Mouse (Mus musculus) heart, postnatal 0 days (tissue): ENCODE measurements around the gene Nt5c3. TPM values are rescaled to one million over a fixed set of nuclear protein-coding genes. Genes with fewer than 3 reads are reported as not detected.

ENCODE experiments used
- ATAC-seq: fragments of 200-750 bp; cut with Nextera tagmentation; 2 replicates; pipeline ENCODE4 v1.8.0; 2017; ENCODE audit warnings: low read depth, moderate number of reproducible peaks, moderate library complexity; ENCODE audit not compliant: insufficient read depth
- DNase-seq: peaks from one replicate; pipeline ENCODE4 v3.0.0-alpha.2; 2016; ENCODE audit warnings: low spot score
- H3K27ac ChIP-seq: fragments of 300-500 bp; sonication (generic); 2 replicates; pipeline ENCODE4 v1.5.1; 2014; ENCODE audit warnings: low read depth, mild to moderate bottlenecking
- H3K27me3 ChIP-seq: fragments of 300-500 bp; sonication (generic); 2 replicates; pipeline ENCODE4 v1.6.1; 2014; ENCODE audit warnings: low read length, mixed read lengths; ENCODE audit not compliant: control insufficient read depth, insufficient read depth
- H3K36me3 ChIP-seq: fragments of 300-500 bp; sonication (generic); replicated peaks from 2 replicates; pipeline ENCODE4 v1.6.1; 2014; ENCODE audit warnings: low read length, mixed read lengths; ENCODE audit not compliant: control insufficient read depth, insufficient read depth
- H3K4me1 ChIP-seq: fragments of 300-500 bp; sonication (generic); 2 replicates; pipeline ENCODE4 v1.6.1; 2014; ENCODE audit warnings: antibody characterized with exemption; ENCODE audit not compliant: control insufficient read depth, insufficient read depth
- H3K4me2 ChIP-seq: fragments of 300-500 bp; sonication (generic); 2 replicates; pipeline ENCODE4 v1.6.1; 2014; ENCODE audit warnings: low read depth, mild to moderate bottlenecking, low read length, moderate library complexity
- H3K4me3 ChIP-seq: fragments of 300-500 bp; sonication (generic); 2 replicates; pipeline ENCODE4 v1.5.1; 2014; ENCODE audit warnings: low read depth, low read length
- H3K9ac ChIP-seq: fragments of 300-500 bp; sonication (generic); replicated peaks from 2 replicates; pipeline ENCODE4 v1.6.1; 2014; ENCODE audit warnings: low read depth, low read length, mixed read lengths
- H3K9me3 ChIP-seq: fragments of 300-500 bp; sonication (generic); replicated peaks from 2 replicates; pipeline ENCODE4 v1.6.1; 2016; ENCODE audit warnings: low read length; ENCODE audit not compliant: control insufficient read depth
- CTCF ChIP-seq: IDR thresholded peaks from 2 replicates; pipeline ENCODE4 v1.5.1; 2016; ENCODE audit warnings: antibody characterized with exemption, control low read depth, low read depth
- EP300 ChIP-seq: IDR thresholded peaks from 2 replicates; pipeline ENCODE4 v1.6.1; 2016; ENCODE audit warnings: antibody characterized with exemption, low read depth
- WGBS: fragments of 180-500 bp; shearing (Covaris S2); extraction: QIAGEN DNeasy Blood & Tissue Kit; methylation state at CpG from one replicate; pipeline ENCODE4 v1.1.7; 2014; 5-methylcytosine and 5-hydroxymethylcytosine counted together
- polyA plus RNA-seq: library from polyadenylated mRNA; unstranded; fragments of >200 nt; fragmentation: Nextera tagmentation; extraction: Ambion mirVana; gene quantifications from 2 replicates; pipeline ENCODE4 v1.2.1, GENCODE M21; 2015
- total RNA-seq: library from RNA; depleted of rRNA; stranded (reverse); fragments of >200 nt; gene quantifications from 2 replicates; pipeline ENCODE4 v1.2.3, GENCODE M21; 2014; ENCODE audit warnings: low replicate concordance; rRNA removed

Nt5c3 gene
- total RNA-seq (65.3 and 74.0 TPM in 2 replicates), polyA plus RNA-seq (95.9 and 108 TPM in 2 replicates)

GRCm38 (mm10) chr6:56923726-56924707 lies at the start of gene Nt5c3, which contains the start of gene Vmn1r4:
Nt5c3 (minus strand) TSS chr6:56923932.
Vmn1r4 (plus strand) TSS chr6:56924015.
- DNase-seq (peak; percentile 97), ATAC-seq (peak; percentile 98)
- Histone ChIP-seq H3K9ac (peak within 1 kb of the TSS; percentile 76), H3K36me3 (no peaks in the 10 kb centered on the region), H3K27me3 (no peaks in the 10 kb centered on the region), H3K4me3 (peak within 1 kb of the TSS; percentile 93), H3K27ac (peak within 1 kb of the TSS; percentile 87), H3K4me2 (peak within 1 kb of the TSS; percentile 66), H3K9me3 (no peaks in the 10 kb centered on the region), H3K4me1 (peaks cover 26% of the 10 kb centered on the region)
- TF ChIP-seq EP300 (0 out of 2 replicates have a peak, but pooled peaks have one; percentile 30), CTCF (no peak)
- WGBS, result 3% methylated on average over 64 of the region's 64 CpGs

- H3K36me3 ChIP-seq, result no peaks in the 10 kb centered on the region
- H3K9me3 ChIP-seq, result no peaks in the 10 kb centered on the region
- no peak within 1 kb of the TSS for H3K4me2 ChIP-seq
- no peak within 1 kb of the TSS for H3K27ac ChIP-seq
- no peaks in the 10 kb centered on the region for H3K27me3 ChIP-seq
- H3K9ac ChIP-seq, result no peak within 1 kb of the TSS
- ATAC-seq (no peak), DNase-seq (no peak)
- TF ChIP-seq CTCF (no peak), EP300 (no peak)
- H3K4me3 ChIP-seq, result no peak within 1 kb of the TSS
- H3K4me1 ChIP-seq, result no peaks in the 10 kb centered on the region
Observed at GRCm38 (mm10) chr6:56969973-56970372, 46.2 kb upstream of the Nt5c3 start, which contains the start of gene Vmn1r5. Vmn1r5 (plus strand) TSS chr6:56970273.

- no peaks in the 10 kb centered on the region for H3K9me3 ChIP-seq
- no peaks in the 10 kb centered on the region for H3K36me3 ChIP-seq
- no peak overlapping the region for H3K27ac ChIP-seq
- H3K27me3 ChIP-seq, result no peaks in the 10 kb centered on the region
- no peak for TF ChIP-seq CTCF
- H3K4me2 ChIP-seq, result no peak overlapping the region
- WGBS, result 67% methylated on average over 5 of the region's 5 CpGs
- no peak overlapping the region for H3K9ac ChIP-seq
- DNase-seq (no peak), ATAC-seq (no peak)
- H3K4me3 ChIP-seq, result no peak overlapping the region
- H3K4me1 ChIP-seq, result no peaks in the 10 kb centered on the region
Observed at GRCm38 (mm10) chr6:56956436-56956835, 32.7 kb upstream of the Nt5c3 start.

GRCm38 (mm10) chr6:56934366-56934765 lies 10.6 kb upstream of the Nt5c3 start:
- TF ChIP-seq CTCF, result no peak
- TF ChIP-seq EP300, result no peak
- WGBS, result 71% methylated on average over 4 of the region's 4 CpGs

GRCm38 (mm10) chr6:56932464-56932863 lies 8.7 kb upstream of the Nt5c3 start:
- Histone ChIP-seq H3K27me3 (no peaks in the 10 kb centered on the region; the same call in 1 of the 2 replicates), H3K9me3 (no peaks in the 10 kb centered on the region), H3K4me1 (no peaks in the 10 kb centered on the region), H3K4me2 (no peak overlapping the region), H3K27ac (no peak overlapping the region), H3K4me3 (no peak overlapping the region), H3K36me3 (no peaks in the 10 kb centered on the region), H3K9ac (no peak overlapping the region)
- DNase-seq (no peak), ATAC-seq (no peak)
- TF ChIP-seq CTCF (no peak), EP300 (no peak)
- WGBS, result 53% methylated on average over 2 of the region's 2 CpGs

More at GRCm38 (mm10) chr6:56934366-56934765, 10.6 kb upstream of the Nt5c3 start:
- ATAC-seq, result no peak
- Histone ChIP-seq H3K4me3 (no peak overlapping the region), H3K36me3 (no peaks in the 10 kb centered on the region), H3K9ac (no peak overlapping the region), H3K4me2 (no peak overlapping the region), H3K27ac (no peak overlapping the region), H3K9me3 (no peaks in the 10 kb centered on the region), H3K27me3 (no peaks in the 10 kb centered on the region; the same call in 1 of the 2 replicates), H3K4me1 (no peaks in the 10 kb centered on the region)
- DNase-seq, result no peak
